Mouse (Mus musculus) liver (tissue): Measurements from ENCODE around the gene Kcnh4.
A peak's percentile ranks its signal among the peaks of the same experiment; 100 is the strongest.
"Not testable (repeated sequence)": the region's sequence is repeated elsewhere in the genome, so short reads cannot be mapped to it uniquely, and the experiment has no call there.

Experiments
- DNase-seq: peaks from one replicate; pipeline ENCODE4 v3.0.0-alpha.2; 2020; ENCODE audit warnings: mixed read lengths

Kcnh4 gene

GRCm38 (mm10) chr11:100759611-100760233, at the start of gene Kcnh4:
TSS of gene Kcnh4 (minus strand) at chr11:100759942.
- DNase-seq = peak; percentile 71

- no peak for DNase-seq
Measured at GRCm38 (mm10) chr11:100806380-100807305, 46.9 kb upstream of the Kcnh4 start.

- no peak for DNase-seq
Measured at GRCm38 (mm10) chr11:100805535-100805934, 45.8 kb upstream of the Kcnh4 start.

GRCm38 (mm10) chr11:100804409-100804808, 44.7 kb upstream of the Kcnh4 start:
- no peak for DNase-seq

GRCm38 (mm10) chr11:100799426-100799825, 39.7 kb upstream of the Kcnh4 start:
- no peak for DNase-seq

GRCm38 (mm10) chr11:100796585-100796984, 36.8 kb upstream of the Kcnh4 start:
- DNase-seq = no peak

- DNase-seq = no peak
Measured at GRCm38 (mm10) chr11:100795386-100795785, 35.6 kb upstream of the Kcnh4 start.

GRCm38 (mm10) chr11:100791457-100792049, 31.8 kb upstream of the Kcnh4 start:
- DNase-seq = no peak

GRCm38 (mm10) chr11:100790644-100791043, 30.9 kb upstream of the Kcnh4 start:
- not testable (repeated sequence) for DNase-seq

- no peak for DNase-seq
Measured at GRCm38 (mm10) chr11:100789702-100790101, 30.0 kb upstream of the Kcnh4 start.

GRCm38 (mm10) chr11:100785774-100786173, 26.0 kb upstream of the Kcnh4 start:
- DNase-seq = no peak

- no peak for DNase-seq
Measured at GRCm38 (mm10) chr11:100784286-100784685, 24.5 kb upstream of the Kcnh4 start.

GRCm38 (mm10) chr11:100782568-100782967, 22.8 kb upstream of the Kcnh4 start:
- no peak for DNase-seq

- DNase-seq = no peak
Measured at GRCm38 (mm10) chr11:100781763-100782475, 22.2 kb upstream of the Kcnh4 start.

GRCm38 (mm10) chr11:100780247-100780646, 20.5 kb upstream of the Kcnh4 start:
- DNase-seq = no peak

- no peak for DNase-seq
Measured at GRCm38 (mm10) chr11:100778069-100778468, 18.3 kb upstream of the Kcnh4 start.

GRCm38 (mm10) chr11:100775921-100776320, 16.2 kb upstream of the Kcnh4 start:
- DNase-seq = no peak

- DNase-seq = no peak
Measured at GRCm38 (mm10) chr11:100774261-100774660, 14.5 kb upstream of the Kcnh4 start.

GRCm38 (mm10) chr11:100770646-100771408, 11.1 kb upstream of the Kcnh4 start, which contains the start of gene Ghdc:
TSS of gene Ghdc (minus strand) at chr11:100770957.
- DNase-seq = peak; percentile 79

- DNase-seq = no peak
Measured at GRCm38 (mm10) chr11:100769980-100770379, 10.2 kb upstream of the Kcnh4 start.

GRCm38 (mm10) chr11:100767871-100768270, 8.1 kb upstream of the Kcnh4 start:
- DNase-seq = no peak

- DNase-seq = no peak
Measured at GRCm38 (mm10) chr11:100766726-100767125, 7.0 kb upstream of the Kcnh4 start.
